Mouse (Mus musculus): ENCODE data around the gene Rxfp4. TPM values are rescaled to one million over a fixed set of nuclear protein-coding genes. Genes with fewer than 3 reads are reported as not detected.

Gene Rxfp4
- total RNA-seq (2014; rRNA removed) (not detected in 2 replicates), polyA plus RNA-seq (2015; fragmentation: Nextera tagmentation; extraction: Ambion mirVana) (not detected in 2 replicates)

- Histone ChIP-seq H3K9me3 (ENCODE audit: low read length) (no peaks in the 10 kb centered on the region), H3K4me2 (ENCODE audit: low read depth, low read length) (no peak within 1 kb of the TSS), H3K4me3 (ENCODE audit: low read length) (no peak within 1 kb of the TSS), H3K9ac (replicated peaks; ENCODE audit: low read length) (no peak within 1 kb of the TSS), H3K4me1 (ENCODE audit: insufficient read depth, low read length) (no peaks in the 10 kb centered on the region; the same call in 1 of the 2 replicates), H3K27me3 (ENCODE audit: insufficient read depth, low read length) (no peaks in the 10 kb centered on the region), H3K36me3 (ENCODE audit: insufficient read depth, low read length) (peaks cover 6% of the 10 kb centered on the region; the same call in 1 of the 2 replicates), H3K27ac (no peak within 1 kb of the TSS)
- WGBS: 85% methylated on average over 17 of the region's 17 CpGs
- DNase-seq (ENCODE audit: low spot score) (no peak), ATAC-seq (no peak)
- TF ChIP-seq CTCF (IDR thresholded peaks at IDR 0.05; ENCODE audit: low read depth): no peak
These were observed at the start of gene Rxfp4 for GRCm38 (mm10) chr3:88652846-88653515. Gene Rxfp4 (minus strand): TSS chr3:88653142.

GRCm38 (mm10) chr3:88701222-88701621 lies 48.3 kb upstream of the Rxfp4 start:
- TF ChIP-seq CTCF (IDR thresholded peaks at IDR 0.05; ENCODE audit: low read depth): no peak

GRCm38 (mm10) chr3:88700247-88700646 lies 47.3 kb upstream of the Rxfp4 start:
- Histone ChIP-seq H3K4me1 (ENCODE audit: insufficient read depth, low read length) (no peaks in the 10 kb centered on the region), H3K4me2 (ENCODE audit: low read depth, low read length) (no peak overlapping the region), H3K4me3 (ENCODE audit: low read length) (no peak overlapping the region), H3K27me3 (ENCODE audit: insufficient read depth, low read length) (no peaks in the 10 kb centered on the region), H3K9ac (replicated peaks; ENCODE audit: low read length) (no peak overlapping the region), H3K36me3 (ENCODE audit: insufficient read depth, low read length) (peaks cover 84% of the 10 kb centered on the region), H3K27ac (no peak overlapping the region), H3K9me3 (ENCODE audit: low read length) (no peaks in the 10 kb centered on the region)
- no peak for DNase-seq (ENCODE audit: low spot score)
- 79% methylated on average over 3 of the region's 3 CpGs for WGBS
- TF ChIP-seq CTCF (IDR thresholded peaks at IDR 0.05; ENCODE audit: low read depth): no peak
- no peak for ATAC-seq

More at GRCm38 (mm10) chr3:88701222-88701621, 48.3 kb upstream of the Rxfp4 start:
- Histone ChIP-seq H3K36me3 (ENCODE audit: insufficient read depth, low read length) (peaks cover 75% of the 10 kb centered on the region), H3K9me3 (ENCODE audit: low read length) (no peaks in the 10 kb centered on the region), H3K27ac (no peak overlapping the region), H3K27me3 (ENCODE audit: insufficient read depth, low read length) (no peaks in the 10 kb centered on the region), H3K9ac (replicated peaks; ENCODE audit: low read length) (no peak overlapping the region), H3K4me3 (ENCODE audit: low read length) (no peak overlapping the region), H3K4me2 (ENCODE audit: low read depth, low read length) (no peak overlapping the region), H3K4me1 (ENCODE audit: insufficient read depth, low read length) (no peaks in the 10 kb centered on the region)
- ATAC-seq (no peak), DNase-seq (ENCODE audit: low spot score) (no peak)
- 78% methylated on average over 3 of the region's 3 CpGs for WGBS

GRCm38 (mm10) chr3:88698834-88699233 lies 45.9 kb upstream of the Rxfp4 start:
- 97% methylated on average over 6 of the region's 6 CpGs for WGBS
- Histone ChIP-seq H3K9me3 (ENCODE audit: low read length) (no peaks in the 10 kb centered on the region), H3K27ac (no peak overlapping the region), H3K4me2 (ENCODE audit: low read depth, low read length) (no peak overlapping the region), H3K4me3 (ENCODE audit: low read length) (no peak overlapping the region), H3K4me1 (ENCODE audit: insufficient read depth, low read length) (no peaks in the 10 kb centered on the region), H3K27me3 (ENCODE audit: insufficient read depth, low read length) (no peaks in the 10 kb centered on the region), H3K36me3 (ENCODE audit: insufficient read depth, low read length) (peaks cover 83% of the 10 kb centered on the region), H3K9ac (replicated peaks; ENCODE audit: low read length) (no peak overlapping the region)
- DNase-seq (ENCODE audit: low spot score) (no peak), ATAC-seq (no peak)
- no peak for TF ChIP-seq CTCF (IDR thresholded peaks at IDR 0.05; ENCODE audit: low read depth)

- no peaks in the 10 kb centered on the region for H3K9me3 ChIP-seq (ENCODE audit: low read length)
- ATAC-seq (no peak), DNase-seq (ENCODE audit: low spot score) (no peak)
- no peaks in the 10 kb centered on the region for H3K4me1 ChIP-seq (ENCODE audit: insufficient read depth, low read length)
- no peak overlapping the region for H3K4me2 ChIP-seq (ENCODE audit: low read depth, low read length)
- 95% methylated on average over 1 of the region's 1 CpGs for WGBS
- no peak for TF ChIP-seq CTCF (IDR thresholded peaks at IDR 0.05; ENCODE audit: low read depth)
- H3K9ac ChIP-seq (replicated peaks; ENCODE audit: low read length): no peak overlapping the region
- no peak overlapping the region for H3K27ac ChIP-seq
- no peaks in the 10 kb centered on the region for H3K27me3 ChIP-seq (ENCODE audit: insufficient read depth, low read length)
- H3K36me3 ChIP-seq (ENCODE audit: insufficient read depth, low read length): peaks cover 84% of the 10 kb centered on the region
- no peak overlapping the region for H3K4me3 ChIP-seq (ENCODE audit: low read length)
These were observed 45.1 kb upstream of the Rxfp4 start for GRCm38 (mm10) chr3:88698051-88698450.

- no peak for TF ChIP-seq CTCF (IDR thresholded peaks at IDR 0.05; ENCODE audit: low read depth)
- ATAC-seq: no peak
These were observed 42.6 kb upstream of the Rxfp4 start for GRCm38 (mm10) chr3:88695545-88695944.

DNA sequence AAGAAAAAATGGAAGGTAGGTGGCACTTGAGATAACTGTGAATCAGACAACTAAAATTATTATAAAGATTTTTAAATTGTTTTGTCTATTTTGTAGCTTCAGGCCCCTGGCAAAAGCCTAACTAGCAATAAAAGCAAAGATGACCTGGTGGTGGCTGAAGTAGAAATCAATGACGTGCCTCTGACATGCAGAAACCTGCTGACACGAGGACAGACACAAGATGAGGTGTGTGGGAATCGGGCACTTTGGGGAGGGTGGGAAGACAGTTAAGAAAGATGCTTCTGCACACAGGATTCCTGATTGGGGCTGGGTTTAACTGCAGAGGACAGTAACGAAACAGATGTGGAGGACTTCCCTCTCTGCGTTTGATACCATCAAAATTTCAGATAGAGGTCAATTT lies 36.1 kb upstream of the Rxfp4 start:
- no peak overlapping the region for H3K27ac ChIP-seq
- DNase-seq (ENCODE audit: low spot score) (no peak), ATAC-seq (no peak)
- H3K4me1 ChIP-seq (ENCODE audit: insufficient read depth, low read length): peaks cover 9% of the 10 kb centered on the region; the same call in 1 of the 2 replicates
- H3K4me2 ChIP-seq (ENCODE audit: low read depth, low read length): no peak overlapping the region
- no peaks in the 10 kb centered on the region for H3K9me3 ChIP-seq (ENCODE audit: low read length)
- no peaks in the 10 kb centered on the region for H3K27me3 ChIP-seq (ENCODE audit: insufficient read depth, low read length)
- H3K9ac ChIP-seq (replicated peaks; ENCODE audit: low read length): no peak overlapping the region
- no peak overlapping the region for H3K4me3 ChIP-seq (ENCODE audit: low read length)
- H3K36me3 ChIP-seq (ENCODE audit: insufficient read depth, low read length): peaks cover 35% of the 10 kb centered on the region
- TF ChIP-seq CTCF (IDR thresholded peaks at IDR 0.05; ENCODE audit: low read depth): no peak
- 87% methylated on average over 5 of the region's 5 CpGs for WGBS

More at GRCm38 (mm10) chr3:88695545-88695944, 42.6 kb upstream of the Rxfp4 start:
- Histone ChIP-seq H3K27ac (no peak overlapping the region), H3K4me1 (ENCODE audit: insufficient read depth, low read length) (no peaks in the 10 kb centered on the region), H3K9ac (replicated peaks; ENCODE audit: low read length) (no peak overlapping the region), H3K4me2 (ENCODE audit: low read depth, low read length) (no peak overlapping the region), H3K36me3 (ENCODE audit: insufficient read depth, low read length) (peaks cover 80% of the 10 kb centered on the region), H3K4me3 (ENCODE audit: low read length) (no peak overlapping the region), H3K27me3 (ENCODE audit: insufficient read depth, low read length) (no peaks in the 10 kb centered on the region), H3K9me3 (ENCODE audit: low read length) (no peaks in the 10 kb centered on the region)
- no peak for DNase-seq (ENCODE audit: low spot score)
